Mouse (Mus musculus) kidney, adult 2 months (tissue): ENCODE measurements around the gene Brsk1.

ENCODE experiments used
- CTCF ChIP-seq: fragments of 200-500 bp; conservative IDR thresholded peaks from 2 replicates; pipeline ENCODE4 v1.5.1; 2011; ENCODE audit warnings: low read depth, mild to moderate bottlenecking, control low read depth, low read length, moderate library complexity, mixed read lengths; ENCODE audit not compliant: insufficient read depth, insufficient read length
- POLR2A ChIP-seq: fragments of 200-500 bp; IDR thresholded peaks from one replicate; pipeline ENCODE4 v1.6.1; 2011; ENCODE audit warnings: low read depth, low read length, control low read depth

DNA sequence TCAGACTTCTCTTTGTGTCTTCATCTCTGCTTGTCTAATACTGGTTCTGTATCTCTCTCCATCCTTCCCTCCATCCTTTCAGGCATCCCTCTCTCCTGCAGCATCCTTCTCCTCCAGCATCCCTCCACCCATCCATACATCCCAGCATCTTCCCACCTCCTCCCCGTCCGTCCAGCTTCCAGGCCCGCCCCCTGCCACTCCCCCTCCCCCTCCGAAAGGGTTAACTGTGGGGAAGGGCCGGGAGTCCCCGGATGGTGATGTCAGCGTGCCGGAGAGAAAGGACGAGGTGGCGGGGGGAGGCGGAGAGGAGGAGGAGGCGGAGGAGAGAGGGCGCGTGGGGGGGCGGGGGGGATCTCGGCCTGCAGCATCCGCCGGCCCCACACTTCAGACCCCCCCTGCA is at the start of gene Brsk1:
- TF ChIP-seq POLR2A (no peak), CTCF (no peak)
